Mouse (Mus musculus) neural tube, embryonic 15.5 days (tissue): Measurements from ENCODE around the gene Zfp87. TPM values are rescaled to one million over a fixed set of nuclear protein-coding genes. Genes with fewer than 3 reads are reported as not detected.

Experiments
- ATAC-seq: fragments of 200-750 bp; cut with Nextera tagmentation; 2 replicates; pipeline ENCODE4 v1.8.0; 2017; ENCODE audit warnings: mild to moderate bottlenecking, moderate TSS enrichment, moderate library complexity; ENCODE audit not compliant: low FRiP score
- H3K27ac ChIP-seq: fragments of 300-500 bp; sonication (generic); replicated peaks from 2 replicates; pipeline ENCODE4 v1.5.1; 2015; ENCODE audit warnings: mild to moderate bottlenecking, inconsistent platforms
- H3K27me3 ChIP-seq: fragments of 300-500 bp; sonication (generic); replicated peaks from 2 replicates; pipeline ENCODE4 v1.6.1; 2015; ENCODE audit warnings: inconsistent platforms
- H3K36me3 ChIP-seq: fragments of 300-500 bp; sonication (generic); 2 replicates; pipeline ENCODE4 v1.6.1; 2015; ENCODE audit warnings: inconsistent platforms
- H3K4me1 ChIP-seq: fragments of 300-500 bp; sonication (generic); 2 replicates; pipeline ENCODE4 v1.6.1; 2015; ENCODE audit warnings: inconsistent platforms
- H3K4me2 ChIP-seq: fragments of 300-500 bp; sonication (generic); 2 replicates; pipeline ENCODE4 v1.6.1; 2015; ENCODE audit warnings: inconsistent platforms, mild to moderate bottlenecking, moderate library complexity
- H3K4me3 ChIP-seq: fragments of 300-500 bp; sonication (generic); replicated peaks from 2 replicates; pipeline ENCODE4 v1.5.1; 2015; ENCODE audit warnings: mild to moderate bottlenecking, inconsistent platforms
- H3K9ac ChIP-seq: fragments of 300-500 bp; sonication (generic); replicated peaks from 2 replicates; pipeline ENCODE4 v1.6.1; 2015; ENCODE audit warnings: mild to moderate bottlenecking, inconsistent platforms
- H3K9me3 ChIP-seq: fragments of 300-500 bp; sonication (generic); replicated peaks from 2 replicates; pipeline ENCODE4 v1.6.1; 2016; ENCODE audit warnings: inconsistent platforms
- WGBS: fragments of 180-500 bp; shearing (Covaris S2); methylation state at CpG from one replicate; pipeline ENCODE4 v1.1.7; 2015; ENCODE audit warnings: mixed read lengths; 5-methylcytosine and 5-hydroxymethylcytosine counted together
- polyA plus RNA-seq: library from polyadenylated mRNA; unstranded; fragments of >200 nt; fragmentation: Nextera tagmentation; extraction: Ambion mirVana; gene quantifications from 2 replicates; pipeline ENCODE4 v1.2.1, GENCODE M21; 2015

The Zfp87 gene
- polyA plus RNA-seq, 1 experiment from 2014 or later, result 37.0 TPM

DNA sequence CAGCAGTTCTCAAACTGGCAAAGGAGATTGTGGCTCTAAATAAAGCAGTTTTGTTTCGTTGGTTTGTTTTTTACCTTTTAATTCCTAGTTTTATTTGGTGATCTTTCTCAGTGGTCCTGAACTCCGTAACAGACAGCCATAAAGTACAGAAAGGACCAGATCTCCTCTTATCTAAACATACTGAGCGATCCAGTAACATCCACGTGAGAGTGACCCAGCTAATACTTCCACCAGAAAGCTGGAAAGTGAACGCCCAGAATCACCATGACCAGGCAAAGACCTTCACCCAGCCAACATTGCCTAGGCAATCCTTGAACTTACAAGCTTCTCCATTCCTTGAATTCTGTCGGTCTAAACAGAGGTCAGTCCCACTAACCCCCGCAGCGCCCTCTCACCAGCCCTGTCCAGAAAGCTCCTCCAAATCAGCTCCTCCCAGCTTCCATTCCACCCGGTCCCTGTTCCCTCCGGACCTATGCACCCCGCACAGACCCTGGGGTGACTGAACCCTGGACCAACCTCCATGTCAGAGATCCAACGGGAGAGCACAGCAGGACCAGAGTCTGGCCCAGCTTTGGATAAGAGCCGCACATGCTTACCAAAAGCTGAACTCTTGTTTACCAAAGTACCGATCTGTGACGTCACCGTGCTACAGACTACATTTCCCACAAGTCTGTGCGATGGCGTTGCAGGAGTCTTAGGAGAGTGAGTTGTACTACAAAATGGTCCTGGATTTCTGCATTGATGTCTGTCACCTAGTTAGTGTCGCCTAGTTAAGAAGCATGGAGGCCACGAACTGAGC is 42.2 kb downstream of the Zfp87 start, which contains the start of gene Zfp874b:
TSS of gene Zfp874b (minus strand) at position 634 of the 799 bp plus-strand sequence.
- Histone ChIP-seq H3K4me3 (peak within 1 kb of the TSS; percentile 70), H3K4me1 (peaks cover 12% of the 10 kb centered on the region), H3K27ac (0 out of 2 replicates have a peak within 1 kb of the TSS, but pooled peaks have one; percentile 28), H3K9ac (peak within 1 kb of the TSS; percentile 55), H3K9me3 (no peaks in the 10 kb centered on the region), H3K27me3 (no peaks in the 10 kb centered on the region), H3K36me3 (peaks cover 16% of the 10 kb centered on the region), H3K4me2 (peak within 1 kb of the TSS; percentile 70)
- 5% methylated on average over 20 of the region's 20 CpGs for WGBS
- ATAC-seq, result peak; percentile 97

DNA sequence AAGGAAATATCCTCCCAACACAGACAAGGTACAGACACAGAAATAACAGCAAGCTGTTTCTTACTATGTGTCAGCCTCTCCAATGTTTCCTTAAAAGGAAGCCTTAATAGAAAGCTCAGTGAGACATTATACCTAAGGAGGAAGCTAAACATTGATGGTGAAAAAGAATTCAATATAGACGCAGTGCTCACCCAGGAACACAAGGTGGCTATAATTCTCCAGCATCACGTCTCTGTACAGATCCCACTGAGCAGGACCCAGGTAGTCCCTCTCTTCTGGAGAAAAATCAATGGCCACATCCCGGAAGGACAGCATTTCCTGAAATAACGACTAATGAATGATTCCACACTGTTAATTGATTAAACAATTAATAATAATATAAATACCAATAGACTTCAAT is 44.4 kb downstream of the Zfp87 start:
- WGBS, result 73% methylated on average over 4 of the region's 4 CpGs
- no peak overlapping the region for H3K27ac ChIP-seq
- H3K4me3 ChIP-seq, result no peak overlapping the region
- no peaks in the 10 kb centered on the region for H3K9me3 ChIP-seq
- no peak overlapping the region for H3K9ac ChIP-seq
- H3K4me2 ChIP-seq, result no peak overlapping the region
- no peaks in the 10 kb centered on the region for H3K27me3 ChIP-seq
- peaks cover 6% of the 10 kb centered on the region for H3K36me3 ChIP-seq
- ATAC-seq, result no peak
- peaks cover 12% of the 10 kb centered on the region for H3K4me1 ChIP-seq

DNA sequence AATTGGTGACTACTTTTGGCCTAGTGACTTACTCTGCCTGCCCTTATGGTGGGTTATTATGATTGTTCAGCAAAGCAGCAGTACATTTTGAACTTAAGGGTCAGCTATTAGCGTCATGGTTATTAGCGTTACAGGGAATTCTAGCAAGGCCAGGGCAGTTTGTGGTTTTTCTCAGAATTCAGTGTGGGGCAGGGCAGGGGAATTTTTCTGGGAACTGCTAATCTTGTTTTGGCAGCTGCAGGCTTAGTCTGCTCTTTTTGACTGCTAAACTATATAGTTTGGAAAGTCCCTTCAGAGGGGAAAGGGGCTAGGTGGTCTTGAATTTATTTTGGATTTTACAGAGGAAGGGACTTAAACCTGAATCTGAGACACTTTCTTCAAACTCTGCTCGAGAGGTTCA is 56.7 kb downstream of the Zfp87 start:
- Histone ChIP-seq H3K36me3 (peaks cover 27% of the 10 kb centered on the region), H3K27ac (no peak overlapping the region), H3K4me2 (no peak overlapping the region), H3K4me1 (no peaks in the 10 kb centered on the region), H3K9me3 (no peaks in the 10 kb centered on the region), H3K9ac (no peak overlapping the region), H3K4me3 (no peak overlapping the region), H3K27me3 (no peaks in the 10 kb centered on the region)
- no peak for ATAC-seq
- WGBS, result 93% methylated on average over 3 of the region's 3 CpGs

Other genes with a start within 250 kb of the Zfp87 start
- gene Zfp458, start 247.7 kb downstream of the Zfp87 start, polyA plus RNA-seq, result 4.8 and 4.9 TPM in 2 replicates
- gene Zfp457, start 219.7 kb downstream of the Zfp87 start, polyA plus RNA-seq, result 1.7 and 2.0 TPM in 2 replicates
- 1.7 and 2.0 TPM in 2 replicates for gene Zfp595, start 193.6 kb downstream of the Zfp87 start, polyA plus RNA-seq
- gene Gm28044, start 165.6 kb downstream of the Zfp87 start, polyA plus RNA-seq, result not detected in 2 replicates
- gene Zfp953, start 165.6 kb downstream of the Zfp87 start, polyA plus RNA-seq, result 0.56 and 0.77 TPM in 2 replicates
- 0.27 TPM in 1 of 2 replicates, not detected in the other for gene Gm28041, start 150.4 kb downstream of the Zfp87 start, polyA plus RNA-seq
- gene Zfp456, start 150.4 kb downstream of the Zfp87 start, polyA plus RNA-seq, result 0.65 and 1.1 TPM in 2 replicates
- 4.0 and 5.5 TPM in 2 replicates for gene Zfp429, start 126.4 kb downstream of the Zfp87 start, polyA plus RNA-seq
- gene Zfp459, start 104.8 kb downstream of the Zfp87 start, polyA plus RNA-seq, result 0.50 and 1.6 TPM in 2 replicates
- 5.1 and 7.6 TPM in 2 replicates for gene Zfp874a, start 74.6 kb downstream of the Zfp87 start, polyA plus RNA-seq
- gene Zfp874b, start 41.9 kb downstream of the Zfp87 start, polyA plus RNA-seq, result 2.5 and 3.7 TPM in 2 replicates
- gene Zfp58, start 25.6 kb downstream of the Zfp87 start, polyA plus RNA-seq, result 10.4 and 11.2 TPM in 2 replicates
- gene Gm26965, start within 50 bp of the Zfp87 start, polyA plus RNA-seq, result not detected in 2 replicates
- 13.1 and 13.2 TPM in 2 replicates for gene Zfp748, start 27.7 kb upstream of the Zfp87 start, polyA plus RNA-seq
- 4.8 and 4.9 TPM in 2 replicates for gene Zfp729b, start 83.5 kb upstream of the Zfp87 start, polyA plus RNA-seq
- not detected in 2 replicates for gene Gm49345, start 111.6 kb upstream of the Zfp87 start, polyA plus RNA-seq
- 2.9 and 3.4 TPM in 2 replicates for gene Zfp729a, start 111.6 kb upstream of the Zfp87 start, polyA plus RNA-seq
- 12.8 and 13.3 TPM in 2 replicates for gene Zfp738, start 160.9 kb upstream of the Zfp87 start, polyA plus RNA-seq
- 8.2 and 8.5 TPM in 2 replicates for gene Zfp65, start 203.0 kb upstream of the Zfp87 start, polyA plus RNA-seq
- 6.5 and 8.1 TPM in 2 replicates for gene Zfp85, start 229.1 kb upstream of the Zfp87 start, polyA plus RNA-seq